In the genomic region with DNA sequence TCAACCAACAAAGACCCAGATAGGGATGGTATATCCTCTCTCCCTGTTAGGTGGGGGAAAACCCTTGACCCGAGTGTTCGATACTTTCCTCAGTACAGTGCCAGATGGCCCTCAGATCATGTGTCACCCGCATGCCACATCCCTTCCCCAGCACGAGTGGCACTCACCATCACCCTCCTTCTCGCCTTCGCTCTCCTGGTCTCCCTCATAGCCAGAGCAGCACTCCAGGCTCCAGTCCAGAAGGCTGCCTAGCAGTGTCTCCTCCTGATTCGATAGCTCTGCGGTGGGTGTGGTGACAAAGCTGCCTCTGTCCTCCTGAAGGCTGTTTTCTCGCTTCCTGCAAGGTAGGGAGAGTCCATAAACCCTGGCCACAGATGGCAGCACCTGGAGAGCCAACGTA, we compare ENCODE assay signal across 13 mouse cellular contexts. TPM values are rescaled to one million over a fixed set of nuclear protein-coding genes. Genes with fewer than 3 reads are reported as not detected.
"Had no signal": no experiment of that assay in that cellular context is flagged by ENCODE, and none has a peak within 500 bp of the region (broad histone marks: within the 10 kb centered on the region; RNA-seq: fewer than 3 reads in every experiment).

No protein-coding gene starts in this region.

- H3K4me3 ChIP-seq: left cerebral cortex, adult 2 months; limb, embryonic 10.5 days; midbrain, embryonic 13.5 days had no signal

- ATAC-seq: inflammation-experienced regulatory T-cells, adult 6 months; intestine, postnatal 0 days; lung, postnatal 0 days; midbrain, embryonic 13.5 days had no signal

- H3K9ac ChIP-seq: midbrain, embryonic 13.5 days had no signal

- H3K4me2 ChIP-seq: midbrain, embryonic 13.5 days had no signal

- H3K27ac ChIP-seq: kidney, postnatal 0 days; left cerebral cortex, adult 2 months; limb, embryonic 10.5 days; midbrain, embryonic 13.5 days; stomach, postnatal 0 days had no signal

- H3K27me3 ChIP-seq: midbrain, embryonic 13.5 days had no signal

- H3K9me3 ChIP-seq: limb, embryonic 10.5 days; midbrain, embryonic 13.5 days had no signal

- DNase-seq: kidney, adult 8-10 months; lung, adult 2 months; lung, postnatal 36 days; right cerebral cortex, postnatal 14 days; thymus, postnatal 4 days had no signal

RNA-seq across cellular contexts. Expression of a gene that starts 15.4 kb away (rescaled TPM):
- polyA plus RNA-seq: inflammation-experienced regulatory T-cells, adult 6 months had no signal
